In the genomic region with DNA sequence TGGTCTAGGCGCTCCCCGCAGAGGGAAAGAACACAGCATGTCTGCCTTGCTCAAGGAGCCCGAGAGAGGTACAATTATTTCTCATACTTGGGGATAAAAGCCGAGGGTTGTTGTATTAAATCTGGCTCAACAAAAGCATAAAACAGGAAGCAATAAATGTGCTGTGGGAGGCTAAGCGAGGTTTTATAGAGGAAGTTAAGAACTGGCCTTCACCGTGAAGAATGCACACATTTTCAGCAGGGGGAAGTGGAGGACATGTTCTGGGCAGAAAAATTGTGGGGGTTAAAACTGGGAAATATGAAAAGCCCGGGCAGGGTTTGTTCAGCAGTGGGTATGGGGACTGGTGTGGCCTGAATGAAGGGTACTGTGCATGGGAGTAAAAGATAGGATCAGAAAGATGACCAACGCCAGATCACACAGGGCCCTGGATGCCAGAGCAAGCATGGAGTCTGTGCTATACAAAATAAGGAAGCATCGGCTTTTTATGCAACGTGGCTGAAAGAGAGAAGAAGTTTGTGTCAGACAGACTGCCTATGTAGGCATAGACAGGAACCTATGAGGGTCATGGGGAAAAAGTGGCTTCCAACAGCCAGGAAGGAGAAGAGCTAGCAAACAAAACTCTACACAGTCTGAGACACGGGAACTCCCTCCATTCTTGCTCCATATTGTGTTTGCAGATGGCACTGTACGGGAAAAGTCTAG, we compare ENCODE assay signal across 31 mouse cellular contexts.
DNase-seq lines count a peak whose midpoint lies in the region; ATAC-seq and TF ChIP-seq lines count a peak whose summit lies in the region.
"Had no signal": no experiment of that assay in that cellular context is flagged by ENCODE, and none has a peak within 500 bp of the region (broad histone marks: within the 10 kb centered on the region; RNA-seq: fewer than 3 reads in every experiment).

No protein-coding gene starts in this region.

- H3K27ac ChIP-seq in kidney, embryonic 15.5 days: 0 out of 2 replicates have a peak overlapping the region, but pooled peaks have one; percentile 19
- H3K27ac ChIP-seq in bone marrow, adult 2 months (ENCODE audit: control insufficient read depth, insufficient read depth, low read depth, low read length, poor library complexity): peak overlapping the region; percentile 56
- H3K27ac ChIP-seq in liver, postnatal 0 days (ENCODE audit: low read depth): peak overlapping the region; percentile 56
- no peak overlapping the region for H3K27ac ChIP-seq in forebrain, postnatal 0 days (ENCODE audit: low read depth, low read length)
- H3K27ac ChIP-seq: embryonic facial prominence, embryonic 12.5 days; forebrain, embryonic 12.5 days; hindbrain, embryonic 14.5 days; neural tube, embryonic 12.5 days had no signal

- intact Hi-C loops in left cerebral cortex, postnatal 14 days (cut with DNase I): no loop called here

- ATAC-seq in kidney, embryonic 15.5 days (replicated peaks; ENCODE audit: low FRiP score): no peak
- peak; percentile 80 for ATAC-seq in granulocyte monocyte progenitor cell, adult 5-6 weeks (replicated peaks; ENCODE audit: poor library complexity, severe bottlenecking)
- peak; percentile 49 for ATAC-seq in liver, postnatal 0 days
- ATAC-seq in forebrain, postnatal 0 days: no peak
- ATAC-seq: Patski had no signal

- DNase-seq in kidney, adult 8-10 months: no peak
- no peak for DNase-seq in liver, postnatal 0 days
- DNase-seq in left cerebral cortex, postnatal 14 days (ENCODE audit: low spot score in 2 of 2): no peak
- DNase-seq in forebrain, postnatal 0 days: no peak
- DNase-seq in urinary bladder, postnatal 4 days (ENCODE audit: low spot score in 2 of 2): no peak
- DNase-seq: adrenal gland, postnatal 36 days; cerebellum, adult 11-12 months; cerebellum, postnatal 10 days; gastrocnemius, postnatal 36 days; heart, postnatal 10 days; kidney, adult 9 months; kidney, postnatal 36 days; layer of hippocampus, postnatal 36 days; lung, adult 2 months; lung, postnatal 14 days; midbrain, embryonic 14.5 days; right cerebral cortex, postnatal 14 days; thymus, adult 18-20 months; thymus, postnatal 36 days had no signal

- TF ChIP-seq POLR2A in bone marrow, adult 2 months (IDR thresholded peaks at IDR 0.05; ENCODE audit: borderline replicate concordance, control insufficient read depth, low read depth, low read length): no peak

- no peak for TF ChIP-seq CTCF in bone marrow, adult 2 months (IDR thresholded peaks at IDR 0.05; ENCODE audit: control insufficient read depth, insufficient read depth, low read length)
- TF ChIP-seq CTCF in liver, postnatal 0 days (IDR thresholded peaks at IDR 0.05; ENCODE audit: low read depth): no peak
- no peak for TF ChIP-seq CTCF in forebrain, postnatal 0 days (IDR thresholded peaks at IDR 0.05; ENCODE audit: low read depth)

- WGBS in kidney, embryonic 15.5 days: 76% methylated on average over 12 of the region's 12 CpGs
- WGBS in bone marrow, adult 2 months: 32% methylated on average over 12 of the region's 12 CpGs
- WGBS in liver, postnatal 0 days (ENCODE audit: insufficient replicate concordance): 50% methylated on average over 12 of the region's 12 CpGs
- WGBS in forebrain, postnatal 0 days: 89% methylated on average over 12 of the region's 12 CpGs

- no peaks in the 10 kb centered on the region for H3K9me3 ChIP-seq in kidney, embryonic 15.5 days (replicated peaks)
- no peaks in the 10 kb centered on the region for H3K9me3 ChIP-seq in liver, postnatal 0 days (ENCODE audit: low read length)
- no peaks in the 10 kb centered on the region for H3K9me3 ChIP-seq in forebrain, postnatal 0 days (ENCODE audit: low read length)
- H3K9me3 ChIP-seq: embryonic facial prominence, embryonic 12.5 days; forebrain, embryonic 12.5 days; neural tube, embryonic 12.5 days had no signal

- H3K27me3 ChIP-seq in kidney, embryonic 15.5 days: no peaks in the 10 kb centered on the region
- H3K27me3 ChIP-seq in liver, postnatal 0 days (ENCODE audit: insufficient read depth, low read length): no peaks in the 10 kb centered on the region
- no peaks in the 10 kb centered on the region for H3K27me3 ChIP-seq in forebrain, postnatal 0 days (ENCODE audit: insufficient read depth, low read length)
- H3K27me3 ChIP-seq: CH12.LX; embryonic facial prominence, embryonic 12.5 days; forebrain, embryonic 12.5 days; neural tube, embryonic 12.5 days; Patski had no signal

- no peak for TF ChIP-seq EP300 in liver, postnatal 0 days (IDR thresholded peaks at IDR 0.05; ENCODE audit: low read depth)

- no peak overlapping the region for H3K4me3 ChIP-seq in kidney, embryonic 15.5 days (replicated peaks)
- H3K4me3 ChIP-seq in bone marrow, adult 2 months (replicated peaks; ENCODE audit: control insufficient read depth, low read depth, low read length): no peak overlapping the region
- H3K4me3 ChIP-seq in liver, postnatal 0 days (ENCODE audit: low read depth, low read length): no peak overlapping the region
- no peak overlapping the region for H3K4me3 ChIP-seq in forebrain, postnatal 0 days (ENCODE audit: low read depth, low read length)
- H3K4me3 ChIP-seq: embryonic facial prominence, embryonic 12.5 days; erythroblast, embryonic 14.5 days; forebrain, embryonic 12.5 days; neural tube, embryonic 12.5 days had no signal

- no peak overlapping the region for H3K4me2 ChIP-seq in kidney, embryonic 15.5 days
- H3K4me2 ChIP-seq in liver, postnatal 0 days (ENCODE audit: low read depth, low read length): no peak overlapping the region
- H3K4me2 ChIP-seq in forebrain, postnatal 0 days (ENCODE audit: low read depth): no peak overlapping the region
- H3K4me2 ChIP-seq: embryonic facial prominence, embryonic 12.5 days; forebrain, embryonic 12.5 days; heart, embryonic 11.5 days; hindbrain, embryonic 14.5 days; neural tube, embryonic 12.5 days had no signal

- H3K9ac ChIP-seq in kidney, embryonic 15.5 days: no peak overlapping the region
- no peak overlapping the region for H3K9ac ChIP-seq in liver, postnatal 0 days (replicated peaks)
- H3K9ac ChIP-seq in forebrain, postnatal 0 days: no peak overlapping the region
- H3K9ac ChIP-seq: embryonic facial prominence, embryonic 12.5 days; forebrain, embryonic 12.5 days; hindbrain, embryonic 14.5 days; neural tube, embryonic 12.5 days had no signal

- H3K4me1 ChIP-seq in kidney, embryonic 15.5 days: peaks cover 12% of the 10 kb centered on the region
- no peaks in the 10 kb centered on the region; the same call in 1 of the 2 replicates for H3K4me1 ChIP-seq in bone marrow, adult 2 months (ENCODE audit: control insufficient read depth, insufficient read depth, low read length)
- H3K4me1 ChIP-seq in liver, postnatal 0 days (ENCODE audit: insufficient read depth): peaks cover 4% of the 10 kb centered on the region
- no peaks in the 10 kb centered on the region for H3K4me1 ChIP-seq in forebrain, postnatal 0 days (ENCODE audit: insufficient read depth)
- H3K4me1 ChIP-seq: embryonic facial prominence, embryonic 12.5 days; forebrain, embryonic 12.5 days; neural tube, embryonic 12.5 days had no signal

- H3K36me3 ChIP-seq in kidney, embryonic 15.5 days: peaks cover 53% of the 10 kb centered on the region
- H3K36me3 ChIP-seq in liver, postnatal 0 days (replicated peaks; ENCODE audit: insufficient read depth, low read length): peaks cover 21% of the 10 kb centered on the region
- no peaks in the 10 kb centered on the region for H3K36me3 ChIP-seq in forebrain, postnatal 0 days (ENCODE audit: insufficient read depth)
- H3K36me3 ChIP-seq: G1E had no signal

Comparison
In these comparisons a context has a peak if more than half of its experiments do, and no peak if none do; other contexts are left out.
1. ATAC-seq: peak in granulocyte monocyte progenitor cell, adult 5-6 weeks (single experiment) and liver, postnatal 0 days (single experiment); none in kidney, embryonic 15.5 days (single experiment) and forebrain, postnatal 0 days (single experiment).